Mouse (Mus musculus) brain, adult 2 months (tissue): ENCODE measurements at regions not wholly inside any gene's neighbourhood (a gene's known extent, or its start where the extent isn't known, plus 50 kb on each side); places are given as distances from the start of the nearest gene placed in this dataset.

Experiments
- DNase-seq: peaks from one replicate; pipeline ENCODE4 v3.0.0; 2011; ENCODE audit warnings: low read depth, low spot score

- DNase-seq, result no peak
Observed at GRCm38 (mm10) chr9:118204456-118204855, 54.5 kb upstream of the Cmc1 start.

GRCm38 (mm10) chr9:118206483-118206882 lies 56.5 kb upstream of the Cmc1 start:
- no peak for DNase-seq

GRCm38 (mm10) chr9:118219696-118220095 lies 69.7 kb upstream of the Cmc1 start:
- peak; percentile 66 for DNase-seq

GRCm38 (mm10) chr9:118221186-118221585 lies 71.2 kb upstream of the Cmc1 start:
- no peak for DNase-seq

- DNase-seq, result peak; percentile 87
Observed at GRCm38 (mm10) chr9:118227401-118228061, 77.6 kb upstream of the Cmc1 start.

- DNase-seq, result peak; percentile 94
Observed at GRCm38 (mm10) chr9:118228691-118229427, 78.9 kb upstream of the Cmc1 start.

GRCm38 (mm10) chr9:118240711-118241110 lies 90.7 kb upstream of the Cmc1 start:
- DNase-seq, result peak; percentile 40

GRCm38 (mm10) chr9:118246820-118247628 lies 97.0 kb upstream of the Cmc1 start:
- DNase-seq, result no peak

- DNase-seq, result peak; percentile 91
Observed at GRCm38 (mm10) chr9:118253829-118254228, 103.9 kb upstream of the Cmc1 start.

- no peak for DNase-seq
Observed at GRCm38 (mm10) chr9:118255200-118255733, 105.3 kb upstream of the Cmc1 start.

- no peak for DNase-seq
Observed at GRCm38 (mm10) chr9:118255751-118256266, 105.8 kb upstream of the Cmc1 start.

- no peak for DNase-seq
Observed at GRCm38 (mm10) chr9:118266298-118266697, 116.3 kb upstream of the Cmc1 start.

GRCm38 (mm10) chr9:118271681-118272080 lies 121.7 kb upstream of the Cmc1 start:
- peak; percentile 17 for DNase-seq

- DNase-seq, result no peak
Observed at GRCm38 (mm10) chr9:118272713-118273407, 122.9 kb upstream of the Cmc1 start.

GRCm38 (mm10) chr9:118285481-118285880 lies 135.5 kb upstream of the Cmc1 start:
- peak; percentile 7 for DNase-seq

- no peak for DNase-seq
Observed at GRCm38 (mm10) chr9:118287606-118288005, 137.6 kb upstream of the Cmc1 start.

- DNase-seq, result peak; percentile 16
Observed at GRCm38 (mm10) chr9:118292836-118293235, 142.9 kb upstream of the Cmc1 start.

GRCm38 (mm10) chr9:118294011-118294410 lies 144.0 kb upstream of the Cmc1 start:
- peak; percentile 89 for DNase-seq

GRCm38 (mm10) chr9:118302785-118303384 lies 152.9 kb upstream of the Cmc1 start:
- no peak for DNase-seq

- DNase-seq, result no peak
Observed at GRCm38 (mm10) chr9:118318357-118319140, 159.5 kb upstream of the Eomes start.
